Mouse (Mus musculus) midbrain, embryonic 11.5 days (tissue): ENCODE measurements around the gene Kif1bp. TPM values are rescaled to one million over a fixed set of nuclear protein-coding genes. Genes with fewer than 3 reads are reported as not detected.

Experiments used
- ATAC-seq: fragments of 200-750 bp; cut with Nextera tagmentation; 2 replicates; pipeline ENCODE4 v1.8.0; 2017; ENCODE audit warnings: moderate TSS enrichment, moderate library complexity; ENCODE audit not compliant: low FRiP score
- DNase-seq: peaks from one replicate; pipeline ENCODE4 v3.0.0; 2015; ENCODE audit warnings: low spot score; ENCODE audit errors: missing footprints
- H3K27ac ChIP-seq: fragments of 300-500 bp; sonication (generic); 2 replicates; pipeline ENCODE4 v1.5.1; 2014; ENCODE audit warnings: low read depth, low read length
- H3K27me3 ChIP-seq: fragments of 300-500 bp; sonication (generic); 2 replicates; pipeline ENCODE4 v1.6.1; 2014; ENCODE audit warnings: mild to moderate bottlenecking, low read length, moderate library complexity, mixed read lengths; ENCODE audit not compliant: control insufficient read depth, insufficient read depth
- H3K36me3 ChIP-seq: fragments of 300-500 bp; sonication (generic); 2 replicates; pipeline ENCODE4 v1.6.1; 2014; ENCODE audit warnings: mild to moderate bottlenecking, low read length, moderate library complexity, mixed read lengths; ENCODE audit not compliant: control insufficient read depth, insufficient read depth
- H3K4me1 ChIP-seq: fragments of 300-500 bp; sonication (generic); 2 replicates; pipeline ENCODE4 v1.6.1; 2014; ENCODE audit warnings: low read length; ENCODE audit not compliant: control insufficient read depth, insufficient read depth
- H3K4me2 ChIP-seq: fragments of 300-500 bp; sonication (generic); 2 replicates; pipeline ENCODE4 v1.6.1; 2014; ENCODE audit warnings: mild to moderate bottlenecking, moderate library complexity
- H3K4me3 ChIP-seq: fragments of 300-500 bp; sonication (generic); 2 replicates; pipeline ENCODE4 v1.5.1; 2014; ENCODE audit warnings: low read depth, low read length
- H3K9ac ChIP-seq: fragments of 300-500 bp; sonication (generic); 2 replicates; pipeline ENCODE4 v1.6.1; 2014; ENCODE audit warnings: low read length
- H3K9me3 ChIP-seq: fragments of 300-500 bp; sonication (generic); 2 replicates; pipeline ENCODE4 v1.6.1; 2016; ENCODE audit warnings: low read length; ENCODE audit not compliant: control insufficient read depth
- WGBS: fragments of 180-500 bp; shearing (Covaris S2); extraction: QIAGEN DNeasy Blood & Tissue Kit; methylation state at CpG from one replicate; pipeline ENCODE4 v1.1.7; 2014; 5-methylcytosine and 5-hydroxymethylcytosine counted together
- polyA plus RNA-seq: library from polyadenylated mRNA; unstranded; fragments of >200 nt; fragmentation: Nextera tagmentation; extraction: Ambion mirVana; gene quantifications from 2 replicates; pipeline ENCODE4 v1.2.1, GENCODE M21; 2014

Gene Kif1bp
- polyA plus RNA-seq, 1 experiment from 2014 or later = 56.2 TPM

GRCm38 (mm10) chr10:62570126-62570871 is 8.0 kb downstream of the Kif1bp start:
- Histone ChIP-seq H3K4me2 (no peak overlapping the region), H3K9me3 (no peaks in the 10 kb centered on the region), H3K27me3 (no peaks in the 10 kb centered on the region), H3K4me1 (no peaks in the 10 kb centered on the region), H3K4me3 (no peak overlapping the region), H3K27ac (no peak overlapping the region), H3K36me3 (peaks cover 25% of the 10 kb centered on the region), H3K9ac (no peak overlapping the region)
- ATAC-seq (no peak), DNase-seq (peak; percentile 83)
- WGBS = 95% methylated on average over 7 of the region's 7 CpGs

- Histone ChIP-seq H3K4me1 (no peaks in the 10 kb centered on the region), H3K27me3 (no peaks in the 10 kb centered on the region), H3K36me3 (peaks cover 26% of the 10 kb centered on the region), H3K9ac (no peak overlapping the region), H3K27ac (no peak overlapping the region), H3K9me3 (no peaks in the 10 kb centered on the region), H3K4me2 (no peak overlapping the region), H3K4me3 (no peak overlapping the region)
- 90% methylated on average over 4 of the region's 4 CpGs for WGBS
- no peak for ATAC-seq
- DNase-seq = peak; percentile 35
Observed at GRCm38 (mm10) chr10:62568861-62569260, 9.4 kb downstream of the Kif1bp start.

- WGBS = 81% methylated on average over 1 of the region's 1 CpGs
Observed at GRCm38 (mm10) chr10:62557736-62558135, 20.5 kb downstream of the Kif1bp start.

GRCm38 (mm10) chr10:62556558-62556901 is 21.7 kb downstream of the Kif1bp start:
- Histone ChIP-seq H3K27me3 (no peaks in the 10 kb centered on the region), H3K4me2 (no peak overlapping the region), H3K9ac (no peak overlapping the region), H3K4me1 (no peaks in the 10 kb centered on the region), H3K4me3 (no peak overlapping the region), H3K27ac (no peak overlapping the region), H3K9me3 (no peaks in the 10 kb centered on the region), H3K36me3 (peaks cover 3% of the 10 kb centered on the region; the same call in 1 of the 2 replicates)
- DNase-seq (no peak), ATAC-seq (no peak)
- WGBS = 93% methylated on average over 6 of the region's 6 CpGs

More at GRCm38 (mm10) chr10:62557736-62558135, 20.5 kb downstream of the Kif1bp start:
- no peak overlapping the region for H3K9ac ChIP-seq
- no peak overlapping the region for H3K4me3 ChIP-seq
- no peaks in the 10 kb centered on the region for H3K27me3 ChIP-seq
- H3K9me3 ChIP-seq = no peaks in the 10 kb centered on the region
- ATAC-seq (no peak), DNase-seq (no peak)
- H3K4me2 ChIP-seq = no peak overlapping the region
- H3K36me3 ChIP-seq = peaks cover 3% of the 10 kb centered on the region; the same call in 1 of the 2 replicates
- no peaks in the 10 kb centered on the region for H3K4me1 ChIP-seq
- H3K27ac ChIP-seq = no peak overlapping the region

GRCm38 (mm10) chr10:62555705-62556557 is 22.3 kb downstream of the Kif1bp start:
- Histone ChIP-seq H3K27me3 (no peaks in the 10 kb centered on the region), H3K4me2 (no peak overlapping the region), H3K4me3 (no peak overlapping the region), H3K9ac (no peak overlapping the region), H3K27ac (no peak overlapping the region), H3K9me3 (no peaks in the 10 kb centered on the region), H3K4me1 (no peaks in the 10 kb centered on the region), H3K36me3 (peaks cover 3% of the 10 kb centered on the region; the same call in 1 of the 2 replicates)
- ATAC-seq = no peak
- no peak for DNase-seq
- WGBS = 77% methylated on average over 11 of the region's 11 CpGs

- Histone ChIP-seq H3K4me3 (no peak overlapping the region), H3K36me3 (no peaks in the 10 kb centered on the region; the same call in 1 of the 2 replicates), H3K9ac (no peak overlapping the region), H3K4me2 (no peak overlapping the region), H3K4me1 (no peaks in the 10 kb centered on the region), H3K27me3 (no peaks in the 10 kb centered on the region), H3K27ac (no peak overlapping the region), H3K9me3 (no peaks in the 10 kb centered on the region)
- ATAC-seq = no peak
- WGBS = 81% methylated on average over 12 of the region's 12 CpGs
- DNase-seq = no peak
Observed at GRCm38 (mm10) chr10:62553611-62554091, 24.6 kb downstream of the Kif1bp start.

GRCm38 (mm10) chr10:62550787-62551300 is 27.4 kb downstream of the Kif1bp start:
- no peaks in the 10 kb centered on the region for H3K27me3 ChIP-seq
- WGBS = 84% methylated on average over 7 of the region's 7 CpGs
- H3K27ac ChIP-seq = no peak overlapping the region
- no peak for DNase-seq
- no peaks in the 10 kb centered on the region for H3K9me3 ChIP-seq
- no peak overlapping the region for H3K4me3 ChIP-seq
- no peaks in the 10 kb centered on the region for H3K4me1 ChIP-seq
- no peak overlapping the region for H3K4me2 ChIP-seq
- no peak overlapping the region for H3K9ac ChIP-seq
- no peak for ATAC-seq
- no peaks in the 10 kb centered on the region for H3K36me3 ChIP-seq

GRCm38 (mm10) chr10:62549523-62550166 is 28.6 kb downstream of the Kif1bp start:
- no peak overlapping the region for H3K27ac ChIP-seq
- no peak overlapping the region for H3K9ac ChIP-seq
- H3K36me3 ChIP-seq = no peaks in the 10 kb centered on the region
- H3K4me1 ChIP-seq = no peaks in the 10 kb centered on the region
- ATAC-seq (peak; percentile 59), DNase-seq (peak; percentile 97)
- no peak overlapping the region for H3K4me2 ChIP-seq
- WGBS = 26% methylated on average over 16 of the region's 16 CpGs
- H3K27me3 ChIP-seq = no peaks in the 10 kb centered on the region
- H3K4me3 ChIP-seq = no peak overlapping the region
- H3K9me3 ChIP-seq = no peaks in the 10 kb centered on the region
